Mouse (Mus musculus) embryonic fibroblast, embryonic 13.5 days (primary cell): ENCODE data around the gene Slc25a21.

Experiments used
- CTCF ChIP-seq: IDR thresholded peaks from 2 replicates; pipeline ENCODE4 v1.5.1; 2011; ENCODE audit warnings: mild to moderate bottlenecking, control low read depth, low read length, moderate library complexity, borderline replicate concordance; ENCODE audit not compliant: insufficient read depth
- POLR2A ChIP-seq: IDR thresholded peaks from 2 replicates; pipeline ENCODE4 v1.6.1; 2011; ENCODE audit warnings: low read depth, mild to moderate bottlenecking, control low read depth, low read length, moderate library complexity

DNA sequence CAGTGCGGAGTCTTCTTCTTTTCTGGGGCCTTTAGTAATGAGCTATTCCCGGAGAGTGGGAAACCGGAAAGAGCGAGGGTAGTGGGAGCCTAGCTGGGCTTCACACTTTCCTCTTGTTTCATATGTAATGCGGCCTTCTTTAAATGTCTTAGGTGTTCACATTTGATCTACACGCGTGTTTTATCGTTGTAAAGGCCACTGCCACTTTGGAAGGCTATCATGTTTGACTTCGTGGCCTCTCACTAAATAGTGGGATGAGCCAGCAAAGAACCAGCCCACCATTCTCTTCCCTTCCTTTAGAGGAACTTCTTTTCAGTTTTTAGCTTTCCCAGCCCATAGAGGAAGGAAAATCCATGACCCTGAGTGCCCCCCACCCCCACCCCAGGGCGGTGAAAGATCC is 507.9 kb downstream of the Slc25a21 start:
- TF ChIP-seq POLR2A (no peak), CTCF (no peak)
